Comparison of ENCODE assay signal across 15 mouse cellular contexts in the genomic region with DNA sequence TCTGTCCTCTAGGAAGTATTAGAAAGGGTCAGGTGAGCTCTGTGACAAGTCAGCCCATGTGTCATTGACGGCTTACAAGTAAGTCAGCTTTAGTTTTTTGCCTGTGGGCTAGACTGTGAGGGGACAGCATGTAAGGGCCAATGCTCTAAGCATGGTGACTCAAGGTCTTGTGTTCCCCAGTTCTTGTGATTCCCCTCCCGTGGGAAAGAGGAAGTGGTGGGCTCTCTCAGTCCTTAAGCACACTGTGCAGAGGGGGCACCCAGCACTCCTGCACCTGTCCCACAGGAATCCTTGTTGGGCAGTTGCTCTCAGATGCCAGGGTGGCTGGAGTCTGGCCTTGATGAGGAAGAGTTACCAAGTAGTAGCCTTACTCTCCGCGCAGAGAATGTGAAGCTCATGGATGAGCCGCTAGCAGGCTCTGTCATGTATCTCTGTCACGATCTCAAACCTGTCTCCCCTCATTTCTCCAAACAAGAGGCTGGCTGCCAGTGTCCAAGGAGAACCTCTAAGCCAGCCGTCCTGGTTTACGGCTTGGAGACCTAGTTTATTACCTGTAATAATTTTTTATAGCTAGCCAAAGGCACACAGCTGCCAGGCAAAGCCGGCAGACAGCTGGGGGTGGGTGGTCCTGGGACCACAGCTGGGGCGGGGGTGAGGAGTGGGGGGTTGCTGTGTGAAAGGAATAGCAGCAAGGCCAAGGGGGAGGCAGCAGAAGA. TPM values are rescaled to one million over a fixed set of nuclear protein-coding genes. Genes with fewer than 3 reads are reported as not detected.
DNase-seq lines count a peak whose midpoint lies in the region; ATAC-seq and TF ChIP-seq lines count a peak whose summit lies in the region.
"Had no signal": no experiment of that assay in that cellular context is flagged by ENCODE, and none has a peak within 500 bp of the region (broad histone marks: within the 10 kb centered on the region; RNA-seq: fewer than 3 reads in every experiment).

A gene (plus strand): TSS at position 556 of the 716 bp plus-strand sequence.

- TF ChIP-seq EP300 in MEL (IDR thresholded peaks at IDR 0.05; ENCODE audit: low read depth in 1 of 2, low read length in 2 of 2) = no peak

- DNase-seq in MEL (ENCODE audit: low read depth, low spot score) (peak; percentile 18), MN1 (ENCODE audit: low spot score) (no peak)
- DNase-seq in limb, embryonic 11.5 days (ENCODE audit: low spot score) = peak; percentile 80
- DNase-seq in right cerebral cortex, postnatal 14 days = no peak
- DNase-seq in adrenal gland, postnatal 36 days = no peak
- DNase-seq: cerebellum, adult 2 months; gastrocnemius, postnatal 14 days; right cerebral cortex, postnatal 25 days had no signal

- H3K36me3 ChIP-seq in E14TG2a.4 (ENCODE audit: insufficient read depth, low read length) (no peaks in the 10 kb centered on the region), MEL (ENCODE audit: control insufficient read depth in 1 of 2, insufficient read depth in 2 of 2, low read length in 2 of 2) (no peaks in the 10 kb centered on the region), macrophage (ENCODE audit: inconsistent target) (no peaks in the 10 kb centered on the region)
- H3K36me3 ChIP-seq in limb, embryonic 11.5 days (ENCODE audit: control insufficient read depth, insufficient read depth, low read length) = no peaks in the 10 kb centered on the region
- H3K36me3 ChIP-seq: embryonic facial prominence, embryonic 10.5 days; forebrain, embryonic 15.5 days; heart, embryonic 15.5 days had no signal

- H3K4me3 ChIP-seq in E14TG2a.4 (replicated peaks; ENCODE audit: low read length) = peak within 1 kb of the TSS; percentile 45
- H3K4me3 ChIP-seq in MEL (ENCODE audit: control insufficient read depth in 1 of 2, insufficient read depth in 1 of 2, low read depth in 2 of 2, low read length in 2 of 2) = no peak within 1 kb of the TSS
- 0 out of 2 replicates have a peak within 1 kb of the TSS, but pooled peaks have one; percentile 17 for H3K4me3 ChIP-seq in limb, embryonic 11.5 days (ENCODE audit: low read depth, low read length)
- H3K4me3 ChIP-seq in macrophage (ENCODE audit: inconsistent target) = no peak within 1 kb of the TSS
- H3K4me3 ChIP-seq: embryonic facial prominence, embryonic 10.5 days; forebrain, embryonic 15.5 days; heart, embryonic 15.5 days had no signal

- peak within 1 kb of the TSS; percentile 39 for H3K4me2 ChIP-seq in limb, embryonic 11.5 days (ENCODE audit: low read depth, severe bottlenecking)
- H3K4me2 ChIP-seq: forebrain, embryonic 15.5 days; heart, embryonic 15.5 days; hindbrain, embryonic 14.5 days had no signal

- no peaks in the 10 kb centered on the region for H3K9me3 ChIP-seq in E14TG2a.4 (ENCODE audit: low read length)
- no peaks in the 10 kb centered on the region for H3K9me3 ChIP-seq in MEL (replicated peaks; ENCODE audit: insufficient read depth, low read length)
- no peaks in the 10 kb centered on the region for H3K9me3 ChIP-seq in limb, embryonic 11.5 days (ENCODE audit: control insufficient read depth, low read length)
- H3K9me3 ChIP-seq: embryonic facial prominence, embryonic 10.5 days; forebrain, embryonic 15.5 days; heart, embryonic 15.5 days had no signal

- no peak for TF ChIP-seq POLR2A in MEL (IDR thresholded peaks at IDR 0.05; ENCODE audit: control insufficient read depth in 1 of 2, insufficient read depth in 1 of 2, low read depth in 1 of 2, low read length in 2 of 2, poor library complexity in 1 of 2)

- TF ChIP-seq CTCF in E14TG2a.4 (conservative IDR thresholded peaks at IDR 0.05; ENCODE audit: low read length) (no peak), MEL (IDR thresholded peaks at IDR 0.05 in 2 of 3, conservative IDR thresholded peaks at IDR 0.05 in 1 of 3; ENCODE audit: control insufficient read depth in 1 of 3, insufficient read depth in 1 of 3, low read depth in 2 of 3, low read length in 3 of 3, poor library complexity in 1 of 3, severe bottlenecking in 1 of 3) (no peak)

- H3K4me1 ChIP-seq in E14TG2a.4 (replicated peaks; ENCODE audit: low read depth, low read length) = peaks cover 38% of the 10 kb centered on the region
- H3K4me1 ChIP-seq in MEL (ENCODE audit: control insufficient read depth in 1 of 2, insufficient read depth in 2 of 2, low read length in 2 of 2) = no peaks in the 10 kb centered on the region
- H3K4me1 ChIP-seq in limb, embryonic 11.5 days (ENCODE audit: control insufficient read depth, insufficient read depth, low read length) = peaks cover 16% of the 10 kb centered on the region

- no peaks in the 10 kb centered on the region for H3K79me2 ChIP-seq in MEL (ENCODE audit: control insufficient read depth, insufficient read depth, low read length, poor library complexity)
- H3K79me2 ChIP-seq in macrophage (ENCODE audit: inconsistent target) = no peaks in the 10 kb centered on the region

- WGBS in limb, embryonic 11.5 days = 22% methylated on average over 10 of the region's 10 CpGs
- WGBS in macrophage (ENCODE audit: missing documents) = 41% methylated on average over 9 of the region's 10 CpGs

- ATAC-seq in limb, embryonic 11.5 days (ENCODE audit: insufficient number of reproducible peaks, low FRiP score, low TSS enrichment, low read depth) = peak; percentile 78
- ATAC-seq: forebrain, embryonic 15.5 days had no signal

- no peak for TF ChIP-seq RAD21 in MEL (IDR thresholded peaks at IDR 0.05; ENCODE audit: low read depth, low read length)

- H3K9ac ChIP-seq in MEL (ENCODE audit: control insufficient read depth, low read depth, low read length, poor library complexity, severe bottlenecking) = no peak within 1 kb of the TSS
- H3K9ac ChIP-seq in limb, embryonic 11.5 days (ENCODE audit: low read length) = no peak within 1 kb of the TSS
- H3K9ac ChIP-seq: forebrain, embryonic 15.5 days; heart, embryonic 15.5 days; hindbrain, embryonic 14.5 days had no signal

- H3K27me3 ChIP-seq in E14TG2a.4 (ENCODE audit: insufficient read depth, low read length) = peaks cover 55% of the 10 kb centered on the region
- H3K27me3 ChIP-seq in MEL (ENCODE audit: control insufficient read depth in 1 of 2, insufficient read depth in 2 of 2, low read length in 2 of 2) = peaks cover 2 to 8% of the 10 kb centered on the region in 2 experiments; a peak in 2 of 4 replicates
- H3K27me3 ChIP-seq in limb, embryonic 11.5 days (ENCODE audit: control insufficient read depth, insufficient read depth, low read length) = peaks cover 7% of the 10 kb centered on the region; the same call in 1 of the 2 replicates
- H3K27me3 ChIP-seq: forebrain, embryonic 15.5 days had no signal

- H3K27ac ChIP-seq in MEL (ENCODE audit: control insufficient read depth, low read depth, low read length) = no peak within 1 kb of the TSS
- H3K27ac ChIP-seq in limb, embryonic 11.5 days (replicated peaks; ENCODE audit: low read depth, low read length) = peak within 1 kb of the TSS; percentile 59; the same call in 1 of the 2 replicates
- peak within 1 kb of the TSS; percentile 83 for H3K27ac ChIP-seq in macrophage
- H3K27ac ChIP-seq: embryonic facial prominence, embryonic 10.5 days; forebrain, embryonic 15.5 days; heart, embryonic 15.5 days; hindbrain, embryonic 14.5 days had no signal

TF ChIP-seq in MEL, 35 proteins besides CTCF, POLR2A, EP300 and RAD21:
- TF ChIP-seq GABPA (IDR thresholded peaks at IDR 0.05; ENCODE audit: low read depth, low read length) (no peak), NRF1 (IDR thresholded peaks at IDR 0.05; ENCODE audit: insufficient read depth, low read depth, low read length, poor library complexity, severe bottlenecking) (no peak), JUND (IDR thresholded peaks at IDR 0.05; ENCODE audit: low read depth, low read length) (no peak), E2F4 (IDR thresholded peaks at IDR 0.05; ENCODE audit: borderline replicate concordance, low read depth, low read length) (no peak), MXI1 (IDR thresholded peaks at IDR 0.05; ENCODE audit: low read depth, low read length) (no peak), POLR2AphosphoS2 (IDR thresholded peaks at IDR 0.05; ENCODE audit: low read length) (no peak), ELF1 (IDR thresholded peaks at IDR 0.05; ENCODE audit: low read depth, low read length) (no peak), BHLHE40 (IDR thresholded peaks at IDR 0.05; ENCODE audit: borderline replicate concordance, low read depth, low read length) (no peak), MYC (IDR thresholded peaks at IDR 0.05; ENCODE audit: low read depth, low read length) (no peak), TAL1 (IDR thresholded peaks at IDR 0.05; ENCODE audit: low read length) (no peak), ETS1 (IDR thresholded peaks at IDR 0.05; ENCODE audit: low read depth, low read length) (no peak), NELFE (IDR thresholded peaks at IDR 0.05; ENCODE audit: low read depth, low read length) (no peak), MAZ (IDR thresholded peaks at IDR 0.05; ENCODE audit: low read depth, low read length) (no peak), SMC3 (IDR thresholded peaks at IDR 0.05; ENCODE audit: low read depth, low read length) (no peak), MYB (IDR thresholded peaks at IDR 0.05; ENCODE audit: low read depth, low read length) (no peak), SIN3A (IDR thresholded peaks at IDR 0.05; ENCODE audit: low read length) (no peak), MAX (IDR thresholded peaks at IDR 0.05; ENCODE audit: low read length) (no peak), TCF12 (IDR thresholded peaks at IDR 0.05; ENCODE audit: low read depth, low read length) (no peak), RCOR1 (IDR thresholded peaks at IDR 0.05; ENCODE audit: low read depth, low read length) (no peak)
TF ChIP-seq in MEL: peak in this region for 0.

RNA-seq across cellular contexts. Expression of the gene that starts here (rescaled TPM):
- not detected in 2 replicates for total RNA-seq in MEL (2012; rRNA removed)
- polyA plus RNA-seq in MEL (2012; ENCODE audit: insufficient read depth in 1 of 2, insufficient read length in 2 of 2, low read depth in 1 of 2, low replicate concordance in 2 of 2, missing spikeins in 1 of 2) (not detected), macrophage (2018) (3.8 to 6.1 TPM (median 5.7 TPM) in 3 replicates)
- 2.8 and 3.1 TPM in 2 replicates for polyA plus RNA-seq in limb, embryonic 11.5 days (2014; fragmentation: Nextera tagmentation; extraction: Ambion mirVana)
- total RNA-seq in macrophage (2018; cell fraction: chromatin; rRNA removed) = 10 to 100 TPM in 25 of 26 experiments, 1 to 10 TPM in 1; 6.7 to 66.4 (median 35.6) TPM
- 10 to 100 TPM in 9 of 26 experiments, 1 to 10 TPM in 17; 2.6 to 13.9 (median 5.9) TPM for total RNA-seq in macrophage (2018; cell fraction: cytosol; rRNA removed)
- 10 to 100 TPM in 24 of 26 experiments, 1 to 10 TPM in 2; 7.5 to 51.4 (median 25.6) TPM for total RNA-seq in macrophage (2018; cell fraction: nucleus; rRNA removed)
- total RNA-seq in adrenal gland, postnatal 36 days (2021) = under 1 TPM; 0.13 to 0.43 TPM
- total RNA-seq: gastrocnemius, postnatal 14 days; left cerebral cortex, postnatal 14 days had no signal

Comparison
In these comparisons a context has a peak if more than half of its experiments do, and no peak if none do; other contexts are left out.
1. Peak in DNase-seq in MEL; RNA of the gene not detected or under 1 TPM.
2. H3K4me3 ChIP-seq: peak in E14TG2a.4 (single experiment) and limb, embryonic 11.5 days (single experiment); none in MEL (0 of 2) and macrophage (single experiment).